Mouse (Mus musculus) regulatory T cell (primary cell): ENCODE data around the gene Hspb3.

Experiments
- in situ Hi-C: fragments of 300-600 bp; cut with MboI, MseI; formaldehyde crosslinking; loops from one replicate; pipeline ENCODE4 v1.15.1; 2025; ENCODE audit warnings: high pct_unique_total_duplicates

The Hspb3 gene

DNA sequence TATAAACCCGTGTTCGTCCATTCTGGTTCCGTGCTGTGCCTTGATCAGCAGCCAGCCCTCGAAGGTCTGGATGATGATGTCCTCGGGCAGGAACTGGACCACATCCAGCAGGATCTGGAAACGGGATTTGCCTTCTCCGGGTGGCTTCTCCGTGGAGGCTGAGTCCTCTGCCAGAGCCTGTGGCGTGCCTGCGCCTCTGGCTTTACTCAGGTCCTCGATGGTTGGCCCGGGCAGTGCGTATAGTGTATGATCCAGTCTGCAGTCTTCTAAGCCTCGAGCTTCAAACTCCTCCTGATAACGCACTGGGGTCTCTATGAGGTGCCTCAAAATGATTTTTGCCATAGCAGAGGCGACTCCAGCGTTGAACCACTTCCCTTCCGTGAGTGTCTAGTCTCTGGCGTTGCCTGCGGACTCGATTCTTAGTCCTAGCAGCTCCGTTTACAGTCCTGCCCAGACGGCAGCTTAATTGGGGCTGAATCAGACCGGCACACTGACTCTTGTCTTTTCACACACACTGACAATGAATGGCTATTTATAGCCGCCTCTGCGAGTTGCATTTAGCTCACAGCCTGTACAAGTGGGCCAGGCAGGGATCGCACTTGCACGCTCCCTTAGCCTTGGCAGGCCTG lies at the start of gene Hspb3:
Gene Hspb3 (minus strand): TSS at position 526 of the 629 bp plus-strand sequence.
- in situ Hi-C loops: no loop called here

DNA sequence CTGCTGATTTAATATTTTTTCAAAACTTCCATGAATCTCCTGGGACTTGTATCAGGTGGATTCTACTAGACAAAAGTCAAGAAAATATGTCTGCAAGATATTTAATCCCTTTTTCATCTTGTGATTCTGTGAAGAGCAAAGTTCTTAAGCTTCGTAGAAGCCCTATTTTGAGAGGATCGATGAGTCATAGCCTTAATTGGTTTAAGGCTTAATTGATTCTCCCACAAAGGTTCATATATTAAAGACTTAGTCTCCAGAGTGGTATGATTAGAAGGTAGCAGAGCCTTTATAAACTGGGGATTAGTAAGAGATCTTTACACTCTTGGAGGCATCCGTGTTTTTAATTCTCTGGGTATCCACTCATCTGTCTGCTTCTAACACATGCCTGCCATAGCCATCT lies 49.7 kb upstream of the Hspb3 start:
- in situ Hi-C loops: no loop called here

DNA sequence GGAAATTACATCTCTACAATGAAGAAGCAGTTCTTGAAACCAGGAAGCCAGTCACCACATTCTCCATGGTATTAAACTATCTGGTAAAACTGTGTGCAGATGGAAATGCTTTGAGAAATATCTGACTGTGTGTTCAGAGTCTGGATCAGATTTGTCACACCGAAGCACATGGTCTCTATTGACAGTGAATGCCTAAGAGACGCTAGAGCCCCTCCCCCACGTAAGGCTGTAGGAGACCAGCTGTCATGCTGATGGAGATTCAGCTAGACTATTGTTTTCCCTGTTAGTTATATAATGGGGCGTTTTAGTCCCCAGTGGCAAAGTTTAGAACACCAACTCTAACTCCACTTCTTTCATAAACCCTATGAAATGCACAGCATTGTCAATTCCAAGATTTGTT lies 42.7 kb upstream of the Hspb3 start:
- in situ Hi-C loops: no loop called here

DNA sequence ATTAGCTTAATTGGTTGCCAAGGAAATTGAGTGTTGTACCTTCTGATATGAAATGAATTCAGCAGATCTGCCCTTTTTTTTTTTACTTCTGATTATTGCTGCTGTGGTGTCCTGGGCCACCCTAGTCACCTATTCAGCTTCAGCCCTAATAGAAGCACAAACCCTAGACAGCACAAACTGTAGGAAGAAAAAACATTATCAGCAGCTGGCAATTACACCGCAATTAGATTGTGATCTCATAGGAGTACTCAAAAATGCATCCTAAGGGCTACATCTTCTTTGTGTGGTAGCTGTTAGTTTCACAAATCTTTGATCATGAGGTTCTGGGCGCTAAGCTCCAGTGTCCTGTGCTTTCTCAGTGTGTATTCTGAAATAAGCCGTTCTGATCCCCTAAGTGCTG lies 37.7 kb upstream of the Hspb3 start:
- in situ Hi-C loops: no loop called here

DNA sequence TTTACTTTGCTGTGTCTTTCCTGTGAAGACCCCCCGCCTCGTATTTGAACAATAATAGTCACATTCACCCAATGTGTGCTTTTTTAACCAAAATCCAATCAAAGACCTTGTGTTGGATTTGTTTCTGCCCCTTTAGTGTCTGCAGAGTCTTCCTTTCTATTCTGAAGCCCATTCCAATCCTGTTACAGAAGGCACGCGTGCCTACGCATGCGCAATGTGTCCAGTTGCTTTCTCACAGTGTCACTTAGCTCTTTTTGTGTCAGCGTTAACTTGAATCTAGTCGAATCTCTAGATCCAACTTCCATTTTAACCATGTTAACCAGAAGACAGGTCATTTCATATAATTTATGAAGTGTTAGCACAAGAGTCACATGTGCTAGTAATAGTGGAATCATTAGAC lies 36.5 kb upstream of the Hspb3 start:
- in situ Hi-C loops: no loop called here

DNA sequence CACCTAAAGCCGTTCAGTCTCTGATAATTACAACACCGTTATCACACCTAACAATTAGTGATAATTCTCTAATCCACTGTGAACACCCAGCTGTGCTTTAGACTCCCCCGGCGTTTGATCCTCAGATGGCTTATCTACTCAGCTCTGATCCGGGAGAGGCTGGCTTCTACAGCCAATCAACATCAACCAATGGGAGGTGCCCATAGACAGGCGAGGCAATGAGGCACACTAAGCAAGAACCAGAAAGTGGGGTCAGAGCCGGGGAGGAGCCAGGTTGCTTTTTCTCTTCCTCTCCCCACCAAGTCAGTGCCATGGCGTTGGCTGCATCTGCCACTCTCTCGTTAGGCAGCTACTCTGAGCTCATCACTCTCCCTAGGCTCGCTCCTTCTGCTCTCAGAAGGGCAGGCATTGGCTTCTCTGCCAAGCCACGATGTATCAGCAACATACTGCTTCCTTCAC lies 36.0 kb upstream of the Hspb3 start:
- in situ Hi-C loops: no loop called here

DNA sequence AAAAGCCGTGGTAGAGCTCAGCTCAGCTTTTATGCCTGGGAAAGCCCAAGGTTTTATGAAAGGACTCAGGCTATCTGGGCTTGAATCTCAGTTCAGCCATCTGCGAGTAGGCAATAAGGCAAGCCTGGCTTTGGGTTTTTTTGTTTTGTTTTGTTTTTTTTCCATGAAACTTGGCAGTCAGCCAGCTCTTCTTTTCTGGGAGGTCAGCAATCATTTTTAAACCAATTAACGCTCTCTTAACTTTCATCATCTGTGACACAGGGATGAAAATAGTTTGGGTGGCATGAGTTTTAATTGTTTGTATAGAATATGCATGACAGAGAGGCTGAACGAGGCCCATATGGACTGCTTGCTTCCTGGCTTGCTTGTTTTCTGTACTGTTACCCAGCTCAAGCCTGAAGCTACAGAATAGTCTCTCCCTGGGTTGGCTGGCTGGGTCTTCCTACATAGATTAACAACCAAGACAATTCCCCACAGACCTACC lies 33.4 kb upstream of the Hspb3 start:
- in situ Hi-C loops: no loop called here

DNA sequence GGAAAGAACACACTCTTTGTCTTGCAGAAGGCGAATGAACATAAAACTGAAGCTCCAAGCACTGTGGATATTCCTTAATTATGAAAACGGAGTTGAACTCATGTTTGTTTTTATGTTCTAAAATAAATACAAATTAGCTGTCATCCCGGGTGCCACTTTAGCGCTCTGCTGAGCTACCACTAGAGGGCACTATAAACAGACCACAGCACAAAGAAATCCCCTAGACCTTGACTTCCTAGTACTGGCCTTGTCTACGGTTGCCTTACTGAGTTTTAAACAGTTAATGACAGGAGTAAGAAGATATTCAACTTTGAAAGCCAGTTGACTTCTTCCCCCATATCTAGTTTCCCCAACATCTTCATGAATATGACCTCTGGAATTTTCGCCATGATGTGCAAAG lies 29.9 kb upstream of the Hspb3 start:
- in situ Hi-C loops: no loop called here

DNA sequence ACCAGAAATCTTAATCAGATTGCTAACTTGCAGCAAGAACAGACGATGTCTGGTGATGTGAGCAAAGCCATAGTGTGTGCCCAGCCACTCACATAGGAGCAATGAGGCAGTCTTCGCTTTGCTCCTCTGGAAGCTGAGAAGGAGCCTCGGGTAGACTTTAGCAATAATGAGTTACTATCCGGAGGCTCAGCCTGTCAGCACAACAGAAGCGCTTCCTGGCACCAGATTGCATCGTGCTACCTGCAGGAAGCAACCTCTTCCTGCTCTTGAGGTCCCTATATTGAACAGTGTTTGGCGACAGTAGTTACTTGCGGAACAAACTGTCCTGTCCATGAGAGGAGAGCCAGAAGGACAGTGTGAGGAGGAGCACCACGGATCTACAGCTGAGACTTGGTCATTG lies 28.2 kb upstream of the Hspb3 start:
- in situ Hi-C loops: no loop called here

DNA sequence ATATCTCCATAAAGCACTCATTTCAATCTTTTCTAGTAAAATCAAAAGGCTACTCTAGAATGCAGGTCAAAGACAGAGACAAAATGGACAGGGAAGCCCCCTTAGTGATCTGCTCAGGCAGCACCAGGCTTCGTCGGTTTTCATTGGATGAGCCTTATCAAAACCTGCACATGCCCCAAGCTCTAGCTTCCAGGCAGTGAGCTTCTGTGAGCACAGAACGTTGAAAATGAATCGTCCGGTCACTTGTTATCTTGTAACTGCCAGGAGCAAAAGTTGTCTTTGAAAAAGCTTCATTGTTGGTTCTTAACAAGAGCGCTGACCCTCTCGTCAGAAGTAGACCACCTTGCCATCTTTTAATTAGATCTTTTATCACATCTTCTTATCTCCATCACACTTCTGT lies 26.4 kb upstream of the Hspb3 start:
- in situ Hi-C loops: loop anchor here (5.0 kb wide), 1 partner anchor 172 kb away; no protein-coding TSS in a partner anchor

DNA sequence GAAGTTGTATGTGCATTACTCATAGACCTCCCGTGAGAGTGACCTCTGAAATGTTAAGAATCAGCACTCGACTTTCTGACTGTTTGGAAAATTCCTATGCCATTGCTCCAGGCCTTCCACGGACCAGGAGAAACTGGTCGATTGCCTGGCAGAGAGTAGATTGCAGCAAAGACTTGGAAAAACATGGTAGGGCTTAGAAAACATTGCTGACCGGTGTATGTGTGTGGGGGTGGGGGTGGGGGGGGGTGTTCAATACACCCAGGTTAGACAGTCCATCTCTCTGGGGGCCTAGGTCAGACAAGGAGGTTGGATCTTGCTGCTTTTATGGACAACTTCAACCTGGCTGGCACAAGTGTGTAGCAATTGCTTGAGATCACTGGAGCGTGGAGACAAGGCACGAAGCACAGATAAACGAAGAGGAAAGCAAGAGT lies 23.2 kb upstream of the Hspb3 start:
- in situ Hi-C loops: loop anchor here (5.0 kb wide), 1 partner anchor 176 kb away; no protein-coding TSS in a partner anchor

DNA sequence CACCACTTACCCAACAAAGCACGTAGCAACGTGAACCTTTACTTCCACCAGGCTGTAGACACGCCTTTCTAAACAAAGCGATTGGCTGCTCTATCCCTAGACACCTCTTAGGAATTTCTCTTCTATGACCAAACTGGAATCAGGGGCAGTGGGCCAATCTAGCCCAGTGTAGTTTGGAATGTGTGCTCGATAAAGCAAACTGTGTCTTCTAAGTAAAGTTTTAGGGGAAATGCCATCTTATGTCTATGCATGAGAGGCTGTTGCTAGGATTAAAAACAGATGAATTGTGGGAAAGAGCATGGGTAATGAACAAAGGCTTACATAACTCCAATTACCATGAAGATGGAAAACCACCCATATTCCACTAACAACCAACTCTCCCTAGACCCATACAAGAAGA lies 19.3 kb upstream of the Hspb3 start:
- in situ Hi-C loops: no loop called here

DNA sequence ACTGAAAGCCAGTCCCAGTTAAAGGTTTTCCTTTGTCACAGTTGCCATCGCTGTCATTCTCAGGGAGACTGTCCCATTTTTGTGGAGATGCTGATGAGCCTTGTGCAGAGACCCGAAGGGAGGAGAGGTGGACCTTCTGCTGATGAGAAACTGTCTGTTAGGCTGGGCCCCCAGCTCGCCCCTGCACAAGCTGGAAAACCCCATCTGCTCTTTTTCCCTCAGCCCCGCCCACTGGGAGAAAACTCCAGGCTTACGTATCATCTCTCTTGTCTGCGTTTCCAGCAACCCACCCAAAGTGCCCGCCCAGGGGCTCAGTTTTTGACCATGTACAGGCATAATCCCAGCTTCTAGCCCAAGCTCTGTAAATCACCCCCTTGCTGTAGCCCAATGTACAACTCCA lies 17.2 kb upstream of the Hspb3 start:
- in situ Hi-C loops: no loop called here

DNA sequence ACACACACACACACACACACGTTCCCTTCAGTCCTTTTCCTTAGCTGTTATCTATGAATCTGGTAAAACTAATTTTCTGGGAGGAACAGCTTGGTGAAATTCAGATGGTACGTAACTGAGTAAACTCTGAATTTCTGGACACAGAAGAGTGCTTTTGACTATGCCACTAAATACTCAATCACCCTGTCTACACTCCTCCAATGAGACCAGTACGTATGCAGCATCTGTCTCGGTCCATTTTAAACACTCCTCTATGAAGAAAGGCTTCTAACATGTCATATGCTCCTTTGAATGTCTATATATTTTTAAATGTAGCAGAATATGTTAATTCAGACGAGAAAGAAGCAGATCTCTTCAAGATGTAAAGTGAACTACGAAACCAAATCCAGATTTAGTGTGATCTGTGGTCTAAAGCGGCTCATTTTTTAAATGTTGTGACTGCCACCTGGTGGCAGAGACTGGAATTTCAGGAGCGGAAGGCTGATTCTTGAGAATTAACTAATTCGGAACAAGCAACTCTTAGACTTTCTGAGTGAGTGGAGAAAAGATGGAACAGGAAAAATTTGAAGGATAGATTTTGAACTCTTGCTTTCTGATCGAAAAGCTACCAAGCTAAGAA lies 6.1 kb upstream of the Hspb3 start:
- in situ Hi-C loops: no loop called here

DNA sequence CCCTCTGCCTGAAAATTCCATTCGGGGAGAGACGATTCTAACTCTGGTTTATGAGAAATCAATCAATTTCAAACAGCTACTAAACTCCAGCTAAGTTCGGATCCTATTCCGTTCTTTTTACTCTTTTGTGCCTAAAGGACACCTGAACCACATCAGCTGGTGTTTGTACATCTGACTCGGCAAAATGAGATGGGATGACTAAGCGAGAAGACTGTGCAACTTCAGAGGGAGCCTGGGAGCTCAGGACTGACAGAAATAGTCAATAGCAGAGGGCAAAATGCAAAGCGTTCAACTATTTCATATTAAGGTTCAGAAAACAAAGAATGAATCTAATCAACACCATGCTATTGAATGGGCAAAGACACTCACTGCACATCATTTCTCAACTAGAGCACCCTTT lies 407 bp upstream of the Hspb3 start:
- in situ Hi-C loops: no loop called here

DNA sequence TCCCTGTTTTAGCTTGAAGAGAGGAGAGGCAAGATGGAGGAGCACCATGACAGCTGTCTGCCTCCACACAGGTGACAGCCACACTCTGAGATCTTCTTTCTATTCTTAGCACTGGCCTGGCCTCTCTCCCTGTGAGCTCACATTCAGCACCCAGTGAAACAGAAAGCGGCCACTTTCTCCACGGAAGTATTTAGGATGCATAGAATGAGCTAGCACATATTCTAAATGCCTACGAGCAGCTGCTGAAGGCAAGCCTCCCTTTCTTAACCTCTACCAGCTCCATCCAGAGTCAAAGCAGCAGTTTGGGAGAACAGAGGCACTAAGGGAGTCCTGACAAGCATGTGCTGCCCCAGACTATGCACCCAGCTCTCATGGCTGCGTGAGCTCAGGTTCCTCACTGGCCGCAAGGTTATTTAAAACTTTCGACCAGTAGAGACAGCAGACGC lies 1.6 kb downstream of the Hspb3 start:
- in situ Hi-C loops: no loop called here

DNA sequence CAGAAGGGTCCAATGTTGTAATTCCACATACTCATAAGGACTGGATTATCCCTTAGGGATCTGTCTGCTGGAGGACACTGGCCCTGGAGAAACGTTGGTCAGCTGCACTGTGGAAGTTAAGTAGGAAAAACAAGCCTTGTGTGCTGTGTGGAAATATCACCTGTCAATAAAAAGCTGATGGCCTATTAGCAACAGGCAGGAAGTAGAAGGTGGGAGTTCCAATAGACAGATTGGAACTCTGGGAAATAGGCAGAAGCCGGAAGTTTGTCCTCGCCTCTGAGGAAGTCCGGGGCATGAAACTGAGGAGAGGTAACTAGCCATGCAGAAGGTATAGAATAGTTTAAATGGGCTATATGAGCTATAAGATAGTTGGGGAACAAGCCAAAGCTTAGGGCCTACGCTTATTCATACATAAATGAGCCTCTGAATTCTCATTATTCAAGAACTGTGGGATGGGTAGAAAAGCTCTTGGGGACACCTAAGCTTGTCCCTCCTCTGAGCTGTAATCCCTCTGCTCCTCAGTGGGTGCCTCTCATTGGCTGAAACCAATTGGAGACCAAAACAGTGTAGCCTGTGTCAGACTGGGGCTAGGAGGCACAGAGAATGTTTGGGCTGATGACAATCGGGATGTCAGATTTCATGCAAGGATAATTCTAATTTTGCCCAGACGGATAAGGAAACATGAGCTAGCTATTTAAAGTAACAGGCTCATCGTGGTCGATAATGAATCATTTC lies 2.7 kb downstream of the Hspb3 start:
- in situ Hi-C loops: no loop called here

DNA sequence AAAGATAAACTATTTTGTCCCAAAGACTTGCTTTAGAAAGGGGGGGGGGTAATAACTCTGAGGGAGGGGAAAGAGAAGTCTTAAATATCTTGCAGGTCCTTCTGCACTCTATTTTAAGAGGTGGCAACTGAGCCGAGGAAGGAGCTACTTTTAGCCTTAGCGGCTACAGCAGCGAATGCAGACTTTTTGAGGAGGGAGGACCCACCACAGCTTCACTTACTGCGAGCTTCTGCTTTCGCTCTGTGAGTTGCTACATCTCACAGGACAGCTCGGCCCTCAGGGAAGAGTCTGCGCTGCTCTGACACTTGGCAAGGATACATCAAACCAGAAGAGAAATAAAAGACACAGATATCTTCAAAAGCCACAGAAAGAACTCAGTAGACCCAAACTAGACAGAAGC lies 6.3 kb downstream of the Hspb3 start:
- in situ Hi-C loops: no loop called here

DNA sequence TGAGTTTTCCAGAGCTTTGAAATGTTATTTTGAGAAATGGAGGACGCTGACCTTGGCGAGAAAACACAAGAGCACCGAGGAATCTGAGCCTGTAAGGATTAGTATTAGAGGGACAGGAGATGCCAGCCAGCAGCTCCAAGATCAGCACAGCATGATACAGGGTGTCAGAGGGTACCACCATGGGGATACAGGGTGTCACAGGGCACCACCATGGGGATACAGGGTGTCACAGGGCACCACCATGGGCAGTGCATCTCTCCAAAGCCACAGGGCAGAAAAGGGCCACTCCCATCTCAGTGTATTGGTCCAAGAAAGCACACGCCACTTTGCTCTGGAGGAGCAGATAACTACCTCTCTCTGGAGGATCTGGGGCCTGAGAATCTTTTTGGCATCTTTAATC lies 6.8 kb downstream of the Hspb3 start:
- in situ Hi-C loops: no loop called here

DNA sequence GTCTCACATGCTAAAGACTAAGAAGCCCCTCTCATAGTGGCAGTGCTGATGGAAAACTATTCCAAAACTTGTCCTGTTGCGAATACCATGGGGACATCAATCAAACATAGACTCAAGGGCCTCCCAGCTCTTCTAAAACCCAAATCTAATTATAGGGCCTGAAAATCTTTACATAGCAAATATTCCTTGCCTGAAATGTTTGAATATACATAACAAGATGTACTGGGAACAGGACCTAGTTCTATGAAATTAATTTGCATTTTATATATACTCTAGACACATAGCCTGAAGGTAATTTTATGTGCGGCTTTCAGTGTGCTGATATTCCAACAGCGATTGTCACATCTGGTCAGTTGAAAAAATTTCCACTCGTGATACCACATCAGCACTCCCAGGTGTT lies 8.0 kb downstream of the Hspb3 start:
- in situ Hi-C loops: no loop called here

DNA sequence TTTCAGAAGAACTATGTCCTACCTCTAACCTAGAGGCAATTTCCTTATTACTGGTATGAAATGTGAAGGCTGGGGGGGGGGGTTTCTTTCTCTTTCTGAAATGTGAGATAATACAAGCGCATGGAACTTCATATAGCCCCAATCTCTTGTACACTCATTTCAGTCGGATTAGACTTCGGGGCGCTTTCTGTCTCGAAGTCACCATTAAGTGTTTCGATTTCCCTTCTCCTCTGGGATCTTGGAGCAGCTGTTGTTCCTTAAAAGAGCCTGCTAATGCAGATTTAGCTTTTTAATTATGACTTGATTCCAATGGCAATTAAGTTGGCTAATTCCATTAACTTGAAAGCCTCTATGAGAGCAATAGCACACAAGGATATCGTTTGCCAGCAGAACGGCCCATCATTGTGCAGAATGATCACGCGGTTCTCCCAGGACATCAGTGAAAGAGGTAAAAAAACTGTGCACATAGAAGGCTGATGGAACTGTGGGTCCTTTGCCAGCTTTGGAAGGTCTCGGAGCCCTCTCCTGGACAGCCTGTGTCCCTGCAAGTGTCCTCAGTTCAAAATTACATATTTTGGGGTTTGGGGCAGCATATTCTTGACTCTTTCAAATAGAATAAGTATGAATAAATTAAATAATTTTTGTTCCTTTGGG lies 22.4 kb downstream of the Hspb3 start:
- in situ Hi-C loops: loop anchor here (5.0 kb wide), 1 partner anchor 319 kb away; no protein-coding TSS in a partner anchor

DNA sequence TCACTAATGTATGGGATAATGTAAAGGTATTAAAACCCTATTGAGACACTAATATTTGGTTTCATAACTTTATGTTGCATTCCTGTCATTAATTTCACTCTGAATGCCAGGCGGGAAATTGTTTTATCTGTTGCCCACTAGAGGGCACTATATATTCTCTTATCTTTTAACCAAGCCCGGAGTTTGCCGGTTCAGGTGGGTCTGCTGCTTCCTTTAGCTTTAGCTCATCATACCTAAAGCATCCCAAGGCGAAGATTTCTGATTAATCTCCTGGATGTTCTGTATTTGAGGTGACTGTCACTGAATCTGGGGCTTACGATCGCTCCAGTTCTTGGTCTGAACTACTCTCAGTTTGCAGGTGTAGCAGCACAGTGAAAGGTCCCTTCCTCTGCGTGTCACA lies 24.6 kb downstream of the Hspb3 start:
- in situ Hi-C loops: loop anchor here (10.0 kb wide), 1 partner anchor 226 kb away; no protein-coding TSS in a partner anchor
